Mouse (Mus musculus): ENCODE results near the gene Ptgs2.

The Ptgs2 gene

DNA sequence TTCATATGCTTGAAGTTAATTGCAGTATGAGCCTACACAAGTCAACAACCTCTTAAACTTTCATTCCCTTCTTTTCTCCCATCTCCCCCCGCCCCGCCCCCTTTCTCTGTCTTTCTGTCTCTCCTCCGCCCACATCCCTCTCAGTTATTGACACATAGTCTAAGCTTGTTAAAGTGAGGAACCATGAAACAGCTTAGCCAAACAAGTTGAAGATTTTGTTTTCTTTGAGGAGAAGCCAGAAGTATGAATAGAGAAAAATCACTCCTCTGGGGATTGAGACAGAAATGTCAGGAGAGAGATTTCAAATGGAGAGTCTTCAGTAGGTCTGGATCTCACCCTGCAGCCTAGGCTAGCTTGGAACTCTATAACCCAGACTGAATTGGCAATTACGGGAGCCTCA, 47.4 kb downstream of the Ptgs2 start:
- in situ Hi-C loops (cut with MboI), result no loop called here

DNA sequence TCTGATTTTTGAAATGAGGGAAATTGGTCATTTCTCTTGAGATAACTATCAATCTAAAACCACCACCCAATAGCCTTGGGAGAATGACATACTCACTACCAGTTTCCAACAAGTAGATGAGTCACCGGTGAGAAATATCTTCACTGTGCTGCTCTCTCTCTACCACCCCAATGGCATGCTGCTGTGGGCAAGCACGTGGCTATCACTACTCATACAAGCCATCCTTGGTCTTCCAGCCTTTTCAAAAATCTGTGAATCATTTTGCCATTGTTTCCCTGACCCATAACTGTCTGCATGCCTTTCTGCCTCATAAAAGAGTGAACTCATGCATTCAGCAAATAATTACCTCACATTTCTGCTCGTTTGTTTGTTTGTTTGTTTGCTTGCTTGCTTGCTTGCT, 51.6 kb downstream of the Ptgs2 start:
- in situ Hi-C loops (cut with MboI), result no loop called here
